Mouse (Mus musculus): ENCODE measurements around the gene Zbtb33. TPM values are rescaled to one million over a fixed set of nuclear protein-coding genes. Genes with fewer than 3 reads are reported as not detected.

Zbtb33 gene
- total RNA-seq, 2 experiments from 2014 or later, result 23.7 to 24.7 TPM

Small RNA genes lying within 50 kb of the gene (microRNA-seq; reads per million reads assigned to microRNA genes)
- 0 reads per million in 2 experiments for gene Mir3110

Other genes with a start within 250 kb of the Zbtb33 start
- not detected for gene Btg1-ps1, start 171.0 kb upstream of the Zbtb33 start, total RNA-seq (2021)
- gene Btg1-ps2, start 146.7 kb upstream of the Zbtb33 start, total RNA-seq (2021), result not detected
- gene Rhox10, start 123.3 kb upstream of the Zbtb33 start, total RNA-seq (2021), result not detected
- gene Rhox11, start 104.7 kb upstream of the Zbtb33 start, total RNA-seq (2021), result not detected
- gene Rhox12, start 78.9 kb upstream of the Zbtb33 start, total RNA-seq (2021), result not detected
- not detected for gene Rhox13, start 68.6 kb upstream of the Zbtb33 start, total RNA-seq (2021)
- 10 to 100 TPM; 29.1 to 40.3 TPM for gene Tmem255a, start 62.6 kb downstream of the Zbtb33 start, total RNA-seq (2021)
- gene Atp1b4, start 126.4 kb downstream of the Zbtb33 start, total RNA-seq (2021), result not detected